Mouse (Mus musculus) CH12.LX (cell line): Measurements from ENCODE around the gene Fam213a. TPM values are rescaled to one million over a fixed set of nuclear protein-coding genes. Genes with fewer than 3 reads are reported as not detected.

Experiments used
- DNase-seq: peaks from one replicate; pipeline ENCODE4 v3.0.0-alpha.2; 2013; ENCODE audit errors: extremely low read depth
- H3K27ac ChIP-seq: 2 replicates; pipeline ENCODE4 v1.5.1; 2012; ENCODE audit warnings: low read depth, mild to moderate bottlenecking, control low read depth, moderate library complexity; ENCODE audit not compliant: insufficient read depth
- H3K27me3 ChIP-seq: replicated peaks from 2 replicates; pipeline ENCODE3; 2012; ENCODE audit warnings: inconsistent platforms
- H3K36me3 ChIP-seq, 2 experiments: replicated peaks in 1 of 2; 2 replicates each; pipeline versions ENCODE3 to v1.6.1; 2012; ENCODE audit warnings: inconsistent platforms in 1 of 2, low read length in 1 of 2, mild to moderate bottlenecking in 1 of 2, mixed read lengths in 1 of 2, moderate library complexity in 1 of 2; ENCODE audit not compliant: control insufficient read depth in 1 of 2, insufficient read depth in 1 of 2
- H3K4me1 ChIP-seq, 2 experiments: 2 replicates each; pipeline ENCODE4 v1.6.1; 2012; ENCODE audit warnings: inconsistent platforms in 1 of 2, moderate library complexity in 1 of 2; ENCODE audit not compliant: insufficient read depth in 2 of 2, control insufficient read depth in 1 of 2
- H3K4me2 ChIP-seq: 2 replicates; pipeline ENCODE4 v1.6.1; 2012; ENCODE audit warnings: low read depth, mild to moderate bottlenecking, control low read depth; ENCODE audit not compliant: poor library complexity, insufficient read depth, severe bottlenecking
- H3K4me3 ChIP-seq, 3 experiments: fragments of 150-350 bp in 1 of 3; sonication (generic) in 1 of 3; replicated peaks in 1 of 3; 2 replicates each; pipeline versions ENCODE3 to v1.5.1; 2011 to 2012; ENCODE audit warnings: low read depth in 2 of 3, low read length in 2 of 3, mild to moderate bottlenecking in 2 of 3, moderate library complexity in 2 of 3, control low read depth in 1 of 3, improper control_type of control experiment in 1 of 3, inconsistent platforms in 1 of 3, mixed read lengths in 1 of 3; ENCODE audit not compliant: poor library complexity in 1 of 3
- H3K79me2 ChIP-seq: replicated peaks from 2 replicates; pipeline ENCODE4 v1.6.1; 2012; ENCODE audit warnings: mild to moderate bottlenecking, moderate library complexity; ENCODE audit not compliant: control insufficient read depth, poor library complexity, insufficient read depth, severe bottlenecking; ENCODE audit errors: extremely low read depth
- H3K9ac ChIP-seq: 2 replicates; pipeline ENCODE4 v1.6.1; 2012; ENCODE audit warnings: low read depth, mild to moderate bottlenecking, control low read depth, moderate library complexity; ENCODE audit not compliant: insufficient read depth
- H3K9me3 ChIP-seq: replicated peaks from 2 replicates; pipeline ENCODE3; 2012; ENCODE audit warnings: low read length, inconsistent platforms, mixed read lengths
- BHLHE40 ChIP-seq: IDR thresholded peaks from 2 replicates; pipeline ENCODE4 v1.6.1; 2011; ENCODE audit warnings: mild to moderate bottlenecking, low read depth, low read length, improper control_type of control experiment
- CHD1 ChIP-seq: IDR thresholded peaks from 2 replicates; pipeline ENCODE4 v1.6.1; 2012; ENCODE audit warnings: low read depth, low read length, improper control_type of control experiment, inconsistent platforms
- CHD2 ChIP-seq: IDR thresholded peaks from 2 replicates; pipeline ENCODE4 v1.6.1; 2011; ENCODE audit warnings: low read length, improper control_type of control experiment
- ELF1 ChIP-seq: IDR thresholded peaks from 2 replicates; pipeline ENCODE4 v1.6.1; 2014; ENCODE audit warnings: low read depth, mild to moderate bottlenecking, inconsistent platforms, low read length, improper control_type of control experiment
- ETS1 ChIP-seq: conservative IDR thresholded peaks from 2 replicates; pipeline ENCODE4 v1.6.1; 2012; ENCODE audit warnings: low read depth, mild to moderate bottlenecking, inconsistent platforms, low read length, improper control_type of control experiment, moderate library complexity
- GABPA ChIP-seq: IDR thresholded peaks from 2 replicates; pipeline ENCODE4 v1.6.1; 2012; ENCODE audit warnings: low read depth, low read length, improper control_type of control experiment, inconsistent platforms; ENCODE audit not compliant: insufficient replicate concordance
- HCFC1 ChIP-seq: IDR thresholded peaks from 2 replicates; pipeline ENCODE4 v1.6.1; 2012; ENCODE audit warnings: low read depth, mild to moderate bottlenecking, inconsistent platforms, low read length, improper control_type of control experiment
- IRF4 ChIP-seq: IDR thresholded peaks from 2 replicates; pipeline ENCODE4 v1.6.1; 2014; ENCODE audit warnings: low read depth, mild to moderate bottlenecking, inconsistent platforms, low read length, improper control_type of control experiment
- KAT2A ChIP-seq: IDR thresholded peaks from 2 replicates; pipeline ENCODE4 v1.6.1; 2012; ENCODE audit warnings: low read length, improper control_type of control experiment, inconsistent platforms; ENCODE audit not compliant: insufficient replicate concordance
- MAFK ChIP-seq: IDR thresholded peaks from 2 replicates; pipeline ENCODE4 v1.6.1; 2011; ENCODE audit warnings: low read length, improper control_type of control experiment; ENCODE audit not compliant: insufficient replicate concordance
- MAX ChIP-seq: IDR thresholded peaks from 2 replicates; pipeline ENCODE4 v1.6.1; 2011; ENCODE audit warnings: low read length, improper control_type of control experiment
- MEF2A ChIP-seq: IDR thresholded peaks from 2 replicates; pipeline ENCODE4 v1.6.1; 2014; ENCODE audit warnings: low read depth, mild to moderate bottlenecking, inconsistent platforms, low read length, improper control_type of control experiment, borderline replicate concordance
- MXI1 ChIP-seq: IDR thresholded peaks from 2 replicates; pipeline ENCODE4 v1.6.1; 2011; ENCODE audit warnings: mild to moderate bottlenecking, low read depth, low read length, improper control_type of control experiment
- NELFE ChIP-seq: IDR thresholded peaks from 2 replicates; pipeline ENCODE4 v1.6.1; 2011; ENCODE audit warnings: low read depth, low read length, improper control_type of control experiment
- NRF1 ChIP-seq: IDR thresholded peaks from 2 replicates; pipeline ENCODE4 v1.6.1; 2014; ENCODE audit warnings: low read depth, mild to moderate bottlenecking, inconsistent platforms, low read length, improper control_type of control experiment, moderate library complexity
- PAX5 ChIP-seq: IDR thresholded peaks from 2 replicates; pipeline ENCODE4 v1.6.1; 2012; ENCODE audit warnings: low read length, inconsistent platforms, mixed read lengths
- SIN3A ChIP-seq: IDR thresholded peaks from 2 replicates; pipeline ENCODE4 v1.6.1; 2012; ENCODE audit warnings: low read length, improper control_type of control experiment, inconsistent platforms
- SMC3 ChIP-seq: IDR thresholded peaks from 2 replicates; pipeline ENCODE4 v1.6.1; 2011; ENCODE audit warnings: low read depth, low read length, improper control_type of control experiment
- TBP ChIP-seq: conservative IDR thresholded peaks from 2 replicates; pipeline ENCODE4 v1.6.1; 2011; ENCODE audit warnings: low read depth, low read length, improper control_type of control experiment
- TCF12 ChIP-seq: IDR thresholded peaks from 2 replicates; pipeline ENCODE4 v1.6.1; 2014; ENCODE audit warnings: low read depth, mild to moderate bottlenecking, inconsistent platforms, low read length, improper control_type of control experiment
- UBTF ChIP-seq: IDR thresholded peaks from 2 replicates; pipeline ENCODE4 v1.6.1; 2012; ENCODE audit warnings: low read depth, mild to moderate bottlenecking, inconsistent platforms, low read length, improper control_type of control experiment, moderate library complexity
- USF1 ChIP-seq: IDR thresholded peaks from 2 replicates; pipeline ENCODE4 v1.6.1; 2014; ENCODE audit warnings: low read depth, mild to moderate bottlenecking, inconsistent platforms, low read length, improper control_type of control experiment
- ZC3H11A ChIP-seq: IDR thresholded peaks from 2 replicates; pipeline ENCODE4 v1.6.1; 2012; ENCODE audit warnings: low read depth, mild to moderate bottlenecking, inconsistent platforms, low read length, improper control_type of control experiment
- ZKSCAN1 ChIP-seq: IDR thresholded peaks from 2 replicates; pipeline ENCODE4 v1.6.1; 2012; ENCODE audit warnings: low read depth, inconsistent platforms, low read length, improper control_type of control experiment, borderline replicate concordance
- dilution Hi-C: fragments of 300-500 bp; cut with MboI; formaldehyde crosslinking; loops from 2 replicates; pipeline ENCODE4 v1.14.3; 2020; ENCODE audit warnings: low sequenced_read_pairs; ENCODE audit not compliant: extremely low pct_unique_long_range_greater_than_20kb, extremely low pct_ligation_motif_present
- in situ Hi-C: fragments of 300-500 bp; cut with MboI; formaldehyde crosslinking; loops from 3 replicates; pipeline ENCODE4 v1.14.3; 2019; ENCODE audit warnings: low sequenced_read_pairs, low pct_ligation_motif_present, low pct_unique_long_range_greater_than_20kb, mixed read lengths
- polyA plus RNA-seq: library from polyadenylated mRNA; unstranded; fragments of >175 nt; gene quantifications from 2 replicates; pipeline ENCODE4 v1.2.1, GENCODE M21; 2012; ENCODE audit warnings: low read depth; ENCODE audit not compliant: insufficient read length
- total RNA-seq, 2 experiments: library from RNA; depleted of rRNA; stranded (reverse); fragments of 300-350 nt in 1 of 2; fragments of >200 nt in 1 of 2; gene quantifications; 2 replicates each; pipeline ENCODE4 v1.2.3; 2012 to 2014

Gene Fam213a
- total and polyA plus RNA-seq, 3 experiments: 11.6 to 17.1 (median 14.1) TPM

DNA sequence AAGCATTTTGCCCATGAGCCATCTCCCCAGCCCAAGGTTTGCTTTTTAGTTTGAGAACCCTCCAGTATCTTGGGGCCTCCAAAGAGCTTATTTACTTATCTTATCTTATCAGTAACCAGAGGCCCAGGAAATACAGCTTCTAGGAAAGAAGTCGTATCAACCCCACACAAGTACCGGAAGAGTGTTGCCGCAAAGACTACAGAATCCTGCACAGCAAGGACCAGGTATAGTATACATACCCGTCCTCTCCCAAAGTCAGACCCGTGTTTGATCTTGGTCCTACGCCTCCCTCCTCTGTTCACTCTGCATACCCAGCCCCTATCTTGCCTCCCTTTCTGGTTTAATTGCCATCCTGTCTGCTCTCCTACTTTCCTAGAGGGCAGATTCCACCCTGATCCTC, 21.1 kb downstream of the Fam213a start:
- H3K27ac ChIP-seq: no peak overlapping the region
- DNase-seq: no peak
- TF ChIP-seq HCFC1 (no peak), TBP (no peak), BHLHE40 (no peak), MAFK (no peak), SMC3 (no peak)
- TF ChIP-seq, all 38 proteins: peak for 0
- no peaks in the 10 kb centered on the region for H3K9me3 ChIP-seq
- no peaks in the 10 kb centered on the region for H3K79me2 ChIP-seq
- H3K36me3 ChIP-seq: peaks cover 0 to 6% of the 10 kb centered on the region in 2 experiments
- no peak overlapping the region for H3K9ac ChIP-seq
- no peak overlapping the region for H3K4me3 ChIP-seq
- H3K27me3 ChIP-seq: no peaks in the 10 kb centered on the region
- no peak overlapping the region for H3K4me2 ChIP-seq
- H3K4me1 ChIP-seq: peaks cover 0 to 10% of the 10 kb centered on the region in 2 experiments; a peak in 2 of 4 replicates
- in situ Hi-C loops (no loop called here), dilution Hi-C loops (no loop called here)

GRCm38 (mm10) chr14:40988780-40989179, 24.8 kb downstream of the Fam213a start:
- Histone ChIP-seq H3K27ac (no peak overlapping the region), H3K79me2 (no peaks in the 10 kb centered on the region), H3K9me3 (no peaks in the 10 kb centered on the region), H3K4me2 (no peak overlapping the region), H3K27me3 (no peaks in the 10 kb centered on the region), H3K4me3 (no peak overlapping the region), H3K4me1 (no peaks in the 10 kb centered on the region), H3K9ac (no peak overlapping the region), H3K36me3 (no peaks in the 10 kb centered on the region)
- DNase-seq: no peak
- dilution Hi-C loops (no loop called here), in situ Hi-C loops (no loop called here)
- no peak for TF ChIP-seq SMC3
- TF ChIP-seq MAX: no peak
- TF ChIP-seq UBTF: no peak
- TF ChIP-seq SIN3A: no peak
- no peak for TF ChIP-seq ELF1
- TF ChIP-seq GABPA: no peak
- no peak for TF ChIP-seq MEF2A
- TF ChIP-seq ETS1: no peak
- TF ChIP-seq TCF12: no peak
- TF ChIP-seq MAFK: no peak
- TF ChIP-seq KAT2A: no peak

- no peaks in the 10 kb centered on the region for H3K36me3 ChIP-seq
- TF ChIP-seq MXI1: no peak
- no peak for TF ChIP-seq SMC3
- no peak for TF ChIP-seq UBTF
- no peak for TF ChIP-seq NELFE
- no peak for TF ChIP-seq ZKSCAN1
- TF ChIP-seq SIN3A: no peak
- no peak for TF ChIP-seq USF1
- no peak for TF ChIP-seq MAX
- TF ChIP-seq CHD1: no peak
- no peak for TF ChIP-seq ETS1
- TF ChIP-seq NRF1: no peak
- no peak for TF ChIP-seq ZC3H11A
- TF ChIP-seq GABPA: no peak
- no peak for TF ChIP-seq PAX5
- TF ChIP-seq BHLHE40: no peak
- no peak for TF ChIP-seq CHD2
- TF ChIP-seq IRF4: no peak
- TF ChIP-seq HCFC1: no peak
- H3K27me3 ChIP-seq: no peaks in the 10 kb centered on the region
- dilution Hi-C loops: no loop called here
- no peak overlapping the region for H3K4me3 ChIP-seq
- H3K79me2 ChIP-seq: no peaks in the 10 kb centered on the region
- in situ Hi-C loops: no loop called here
- DNase-seq: no peak
- no peak overlapping the region for H3K27ac ChIP-seq
- H3K4me2 ChIP-seq: no peak overlapping the region
- no peak overlapping the region for H3K9ac ChIP-seq
- H3K4me1 ChIP-seq: no peaks in the 10 kb centered on the region
- H3K9me3 ChIP-seq: no peaks in the 10 kb centered on the region
Measured at GRCm38 (mm10) chr14:40987184-40987583, 26.4 kb downstream of the Fam213a start.
